Mouse (Mus musculus) spleen, adult 12 weeks (tissue): ENCODE results near the gene Ahcyl1.
"Not testable (repeated sequence)": the region's sequence is repeated elsewhere in the genome, so short reads cannot be mapped to it uniquely, and the experiment has no call there.

Experiments
- DNase-seq: peaks from one replicate; pipeline ENCODE4 v3.0.0; 2022; ENCODE audit warnings: low spot score

The Ahcyl1 gene

GRCm38 (mm10) chr3:107695948-107696881 is at the start of gene Ahcyl1:
Ahcyl1 (minus strand) TSS chr3:107696560.
- DNase-seq, result peak; percentile 96

GRCm38 (mm10) chr3:107746026-107746425 is 49.7 kb upstream of the Ahcyl1 start:
- no peak for DNase-seq

DNA sequence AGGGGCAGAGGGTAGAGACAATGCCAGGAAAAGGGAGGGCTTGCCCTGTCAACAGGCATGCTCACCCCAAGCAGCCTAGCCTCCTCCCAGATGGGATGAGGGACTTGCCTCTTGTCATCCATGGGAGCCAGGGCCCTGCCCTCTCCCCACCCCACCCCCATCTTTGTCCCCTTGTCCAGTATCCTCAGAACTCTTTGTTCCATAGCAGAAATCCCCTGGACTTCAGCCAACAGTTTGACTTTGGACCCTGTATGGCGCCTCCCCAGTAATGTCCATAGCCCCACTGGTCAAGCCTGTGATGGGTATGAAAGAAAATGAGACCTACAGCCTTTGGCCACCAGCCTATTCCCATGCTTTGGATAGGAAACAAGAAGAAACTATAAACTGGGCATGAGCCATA is 47.3 kb upstream of the Ahcyl1 start:
- DNase-seq, result no peak

DNA sequence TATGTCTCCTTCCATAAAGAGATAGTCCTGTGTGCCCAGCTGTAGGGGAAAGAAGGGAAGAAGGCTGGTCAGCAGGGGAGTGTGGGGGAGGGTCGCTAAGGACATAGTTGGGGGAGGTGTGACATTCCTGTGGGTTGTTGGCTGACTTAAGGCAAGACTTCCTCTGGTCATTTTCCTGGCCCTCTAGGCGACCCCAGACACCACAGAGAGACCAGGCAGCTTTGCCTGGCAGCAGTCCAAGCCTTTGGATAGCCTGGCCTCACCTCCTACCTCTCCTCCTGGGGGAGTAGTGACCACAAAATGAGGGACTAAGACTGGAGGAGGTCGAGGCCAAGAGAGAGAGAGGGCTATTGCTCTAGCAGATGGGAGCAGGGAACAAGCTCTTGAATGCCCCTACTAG is 46.7 kb upstream of the Ahcyl1 start:
- no peak for DNase-seq

GRCm38 (mm10) chr3:107742071-107742710 is 45.8 kb upstream of the Ahcyl1 start:
- DNase-seq, result no peak

DNA sequence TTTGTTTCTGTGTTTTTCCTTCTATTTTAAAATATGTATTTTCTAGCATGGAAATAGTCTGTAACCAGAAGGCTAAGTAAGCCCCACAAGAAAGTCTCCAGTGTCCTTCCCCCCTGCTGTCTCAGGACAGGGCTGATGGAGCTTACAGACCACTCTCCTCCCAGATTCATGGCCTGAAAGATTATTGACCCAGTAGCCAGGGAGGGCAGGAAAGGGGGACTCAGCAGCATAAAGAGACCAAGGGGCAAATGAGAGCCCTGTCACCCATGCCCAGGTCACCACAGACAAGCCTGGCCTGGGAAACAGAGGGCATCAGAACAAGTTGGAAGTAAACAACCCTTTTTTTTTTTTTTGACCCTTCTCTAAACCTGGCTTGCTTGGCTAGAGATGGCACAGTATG is 45.0 kb upstream of the Ahcyl1 start:
- DNase-seq, result no peak

DNA sequence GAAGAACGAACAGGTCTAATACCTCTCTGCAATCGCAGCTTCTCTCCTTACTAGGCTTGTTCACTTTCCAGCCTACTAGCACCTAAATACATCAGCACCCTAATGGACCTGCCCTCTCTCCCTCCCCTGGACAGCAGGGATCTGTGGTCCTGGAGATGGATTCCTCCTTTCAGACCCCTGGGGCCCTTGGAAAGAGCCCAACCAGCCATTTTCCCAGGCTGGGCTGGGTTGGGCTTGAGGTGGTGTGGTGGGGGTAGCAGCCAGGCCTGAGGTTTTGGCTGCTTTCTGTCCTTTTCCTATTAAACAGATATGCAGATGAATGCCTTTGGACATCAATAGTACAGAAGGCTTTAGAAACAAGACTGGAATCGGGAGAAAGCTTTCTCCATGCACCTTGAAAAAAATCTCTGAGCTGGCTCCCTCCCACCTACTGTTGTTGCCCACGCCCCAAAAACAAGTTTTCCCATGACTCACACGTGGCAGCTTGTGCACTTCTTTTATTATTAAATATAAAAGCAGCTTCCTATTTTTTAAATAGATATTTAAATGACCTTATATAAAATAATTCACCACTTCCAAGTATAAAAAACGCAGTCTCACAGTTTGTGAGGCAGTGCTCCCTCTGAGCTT is 44.3 kb upstream of the Ahcyl1 start:
- DNase-seq, result no peak

- no peak for DNase-seq
Observed at GRCm38 (mm10) chr3:107739966-107740365, 43.6 kb upstream of the Ahcyl1 start.

DNA sequence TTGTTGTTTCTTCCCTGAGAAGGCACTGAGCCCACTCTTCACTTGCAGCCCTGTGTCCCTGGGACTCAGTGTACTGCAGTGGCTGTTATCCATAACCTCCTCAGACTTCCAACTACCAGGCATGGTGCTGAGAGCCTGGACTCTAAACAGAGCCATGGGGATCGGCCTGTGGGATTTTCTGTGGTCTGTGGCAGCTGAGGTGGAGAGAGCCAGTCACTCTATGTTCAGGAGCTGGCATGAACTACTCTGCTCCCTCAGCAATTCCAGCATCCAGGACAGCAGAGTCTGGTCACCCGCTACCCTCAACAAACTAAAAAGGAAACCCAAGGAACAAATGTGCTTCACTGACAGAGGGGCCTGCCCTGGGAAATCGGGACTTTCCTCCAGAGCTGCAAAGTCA is 43.1 kb upstream of the Ahcyl1 start:
- no peak for DNase-seq

GRCm38 (mm10) chr3:107738620-107739019 is 42.3 kb upstream of the Ahcyl1 start:
- no peak for DNase-seq

DNA sequence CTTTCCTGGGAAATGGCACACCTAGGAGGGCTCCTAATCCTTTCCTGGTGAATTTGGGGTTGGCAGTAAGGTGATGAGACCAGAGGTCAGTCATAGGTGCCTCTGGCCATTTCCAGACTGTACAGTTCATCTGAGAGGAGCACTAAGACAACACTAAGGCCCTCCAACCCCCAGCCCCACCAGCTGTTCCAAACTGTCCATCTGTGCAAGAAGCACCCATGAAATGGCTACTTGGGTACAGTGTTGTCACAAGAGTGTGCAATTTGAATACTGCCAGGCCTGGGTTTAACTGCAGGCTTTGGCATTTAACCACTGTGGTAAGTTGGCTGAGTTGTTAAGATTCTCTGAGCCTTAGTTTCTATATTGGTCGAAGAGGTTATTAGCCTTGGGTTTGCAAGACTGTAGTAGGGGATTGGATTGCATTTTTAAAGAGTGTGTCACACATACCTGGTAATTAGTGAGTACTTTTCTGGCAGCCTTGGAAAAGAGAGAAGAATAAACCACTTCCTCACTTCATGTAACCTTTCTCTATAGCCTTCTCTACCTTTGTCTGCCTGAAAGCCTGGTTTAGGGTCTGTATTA is 41.3 kb upstream of the Ahcyl1 start:
- no peak for DNase-seq

DNA sequence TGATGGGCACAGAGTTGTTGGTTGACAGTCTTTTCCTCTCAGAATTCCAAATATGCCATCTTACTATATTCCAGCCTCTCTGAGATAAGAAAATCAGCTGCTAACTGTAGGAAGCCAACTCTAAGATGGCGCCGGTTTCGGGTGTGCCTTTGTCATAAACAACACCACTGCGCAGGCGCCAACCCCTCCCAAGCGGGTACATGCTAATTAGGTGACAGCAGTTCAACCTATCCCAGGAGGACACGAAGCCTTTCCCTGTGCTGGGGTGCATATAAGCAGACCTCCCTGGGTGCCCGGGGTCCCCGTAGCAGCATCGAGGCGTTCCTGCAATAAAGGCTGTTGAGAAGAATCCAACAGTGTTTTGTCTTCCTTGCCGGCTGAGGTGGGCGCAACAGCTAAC is 39.3 kb upstream of the Ahcyl1 start:
- not testable (repeated sequence) for DNase-seq

GRCm38 (mm10) chr3:107733329-107733728 is 37.0 kb upstream of the Ahcyl1 start:
- no peak for DNase-seq

GRCm38 (mm10) chr3:107730236-107730635 is 33.9 kb upstream of the Ahcyl1 start:
- DNase-seq, result no peak

DNA sequence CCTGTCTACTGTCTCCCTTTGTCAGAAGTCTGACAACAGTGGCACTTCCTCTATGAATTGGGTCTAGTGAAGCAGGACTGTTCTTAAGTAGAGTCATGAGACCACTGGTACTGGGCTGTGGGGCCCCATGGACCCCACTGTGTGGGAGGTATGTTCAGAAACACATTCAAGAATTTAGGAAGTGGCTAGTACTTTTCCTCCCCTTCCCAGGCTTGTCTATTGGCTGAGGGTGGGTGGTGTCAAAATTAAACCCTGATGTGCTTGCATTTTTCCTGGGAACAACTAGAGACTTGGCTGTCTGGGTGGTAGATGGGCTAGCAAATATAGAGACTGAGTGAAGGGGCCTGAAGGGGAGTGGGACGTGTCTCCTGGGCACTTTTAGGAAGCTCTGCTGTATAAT is 32.1 kb upstream of the Ahcyl1 start:
- no peak for DNase-seq

DNA sequence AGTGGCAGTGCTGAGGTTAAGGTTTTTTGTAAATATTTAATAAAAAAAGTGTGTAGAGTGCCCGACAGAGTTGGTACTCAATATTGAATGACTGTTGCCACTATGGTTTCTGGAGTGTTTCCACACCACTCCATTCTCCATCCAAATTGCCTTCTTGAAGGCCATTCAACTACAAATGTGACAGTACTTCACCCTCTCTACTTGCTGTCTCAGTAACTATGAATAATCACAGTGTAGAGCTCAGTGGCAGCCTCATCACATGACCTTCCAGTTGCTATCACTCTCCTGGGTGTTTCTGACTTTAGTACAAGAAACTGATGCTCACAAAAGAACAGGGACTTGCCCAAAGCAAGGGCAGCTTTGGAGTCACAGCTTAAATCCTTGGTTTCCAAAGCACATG is 19.6 kb upstream of the Ahcyl1 start:
- no peak for DNase-seq

DNA sequence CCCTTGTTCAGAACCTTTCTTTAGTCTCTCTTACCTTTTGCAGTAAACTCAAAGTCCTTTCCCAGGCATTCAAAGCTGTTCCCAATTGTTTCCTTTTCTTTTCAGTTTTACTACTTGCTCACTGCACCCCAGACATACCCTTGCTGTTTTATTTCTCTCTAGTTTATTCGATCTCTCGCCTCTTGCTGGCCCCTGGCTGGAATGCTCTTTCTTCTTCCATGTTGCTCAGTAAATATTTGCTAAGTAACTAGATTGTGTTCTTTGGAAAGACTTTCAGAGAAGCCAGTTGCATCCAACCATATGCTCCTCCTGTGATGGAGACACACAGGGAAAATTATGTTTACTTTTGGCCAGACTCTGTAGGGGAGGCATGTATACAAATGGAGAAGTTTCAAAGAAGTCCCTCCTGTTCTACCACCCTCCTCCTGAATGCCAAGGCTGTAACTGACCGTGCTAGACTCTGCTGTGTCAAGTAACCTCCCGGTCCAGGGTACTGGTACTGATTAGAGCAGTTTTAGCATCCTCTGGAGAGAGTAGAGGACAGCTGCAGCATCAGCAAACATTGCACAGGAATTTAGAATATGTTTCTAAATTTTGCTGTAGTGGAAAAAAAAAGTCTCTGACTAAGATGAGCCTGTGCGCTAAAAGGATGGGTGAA is 18.0 kb upstream of the Ahcyl1 start:
- DNase-seq, result no peak

DNA sequence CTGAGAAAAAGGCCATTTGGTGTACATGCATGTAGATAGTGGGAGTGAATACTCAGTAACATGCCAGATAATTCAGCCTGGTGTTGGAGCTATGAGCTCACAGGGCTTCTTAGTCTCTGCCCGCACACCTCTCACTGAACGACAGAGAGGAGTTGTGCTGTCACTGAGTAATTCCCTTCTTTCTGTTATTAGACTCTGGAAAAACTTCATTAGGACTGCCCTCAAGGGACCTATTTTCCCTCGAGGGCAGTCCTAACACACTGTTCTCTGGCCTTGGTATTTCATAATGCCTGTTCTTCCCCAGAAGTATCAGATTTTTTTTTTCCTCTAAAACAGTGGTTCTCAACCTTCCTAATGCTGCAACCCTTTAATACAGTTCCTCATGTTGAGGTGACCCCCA is 15.7 kb upstream of the Ahcyl1 start:
- no peak for DNase-seq

- no peak for DNase-seq
Observed at GRCm38 (mm10) chr3:107709156-107709555, 12.8 kb upstream of the Ahcyl1 start.

DNA sequence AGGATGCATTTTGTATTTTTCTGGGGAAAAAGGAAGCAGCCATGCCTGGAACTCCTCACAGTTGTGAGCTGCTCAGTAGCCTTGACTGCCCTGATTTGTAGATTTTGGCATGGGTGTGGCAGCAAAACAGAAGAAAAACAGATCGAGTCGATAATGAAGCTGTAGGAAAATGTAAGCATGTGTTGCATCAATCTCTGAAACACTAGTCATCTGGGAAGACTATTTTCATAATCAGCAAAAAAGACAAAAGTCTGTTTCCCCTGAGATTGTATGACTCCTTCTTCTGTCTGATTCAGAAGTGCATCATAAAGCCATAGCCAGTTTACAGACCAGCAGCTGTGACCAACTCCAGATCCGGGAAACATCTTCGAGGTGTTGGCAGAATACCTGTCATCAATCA is 10.9 kb upstream of the Ahcyl1 start:
- no peak for DNase-seq

DNA sequence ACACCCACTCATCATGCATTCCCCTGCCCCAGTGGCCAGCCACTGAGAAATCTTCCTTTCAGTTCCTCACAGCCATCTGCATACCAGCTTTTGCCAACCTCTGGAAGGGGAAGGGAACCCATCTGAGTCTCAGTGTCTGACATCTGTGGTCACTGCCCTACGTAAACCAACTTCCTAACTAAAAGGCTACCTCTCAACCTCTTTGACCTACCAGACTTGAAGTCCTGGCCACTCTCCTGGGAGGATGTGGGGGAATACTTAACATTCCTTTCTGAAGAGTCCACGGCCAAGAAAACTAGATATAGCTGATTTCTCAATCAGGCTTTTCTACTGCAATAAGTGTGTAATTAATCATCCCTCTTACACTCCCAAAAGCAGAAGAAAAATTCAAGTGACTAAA is 9.8 kb upstream of the Ahcyl1 start:
- DNase-seq, result no peak

DNA sequence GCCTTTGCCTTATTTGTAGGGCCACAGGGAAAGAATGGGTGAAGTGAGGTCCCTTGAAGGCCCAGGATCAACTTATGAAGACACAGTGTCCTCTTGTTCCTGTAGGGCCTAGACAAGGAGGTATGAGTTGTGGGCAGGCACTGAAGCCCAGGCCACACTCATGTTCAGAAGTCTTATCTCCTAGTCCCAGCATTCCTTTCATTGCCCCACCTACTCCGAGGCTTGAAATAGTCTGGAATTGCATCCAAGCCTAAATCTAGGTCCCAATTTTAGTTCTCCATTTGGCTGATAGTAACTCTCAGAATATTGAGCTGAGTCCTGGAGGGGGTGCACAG is 8.0 kb upstream of the Ahcyl1 start:
- no peak for DNase-seq
